Mouse (Mus musculus) thymus, postnatal 14 days (tissue): ENCODE results near the gene Pyurf.

Experiments
- DNase-seq: peaks from one replicate; pipeline ENCODE4 v3.0.0; 2021

Pyurf gene

DNA sequence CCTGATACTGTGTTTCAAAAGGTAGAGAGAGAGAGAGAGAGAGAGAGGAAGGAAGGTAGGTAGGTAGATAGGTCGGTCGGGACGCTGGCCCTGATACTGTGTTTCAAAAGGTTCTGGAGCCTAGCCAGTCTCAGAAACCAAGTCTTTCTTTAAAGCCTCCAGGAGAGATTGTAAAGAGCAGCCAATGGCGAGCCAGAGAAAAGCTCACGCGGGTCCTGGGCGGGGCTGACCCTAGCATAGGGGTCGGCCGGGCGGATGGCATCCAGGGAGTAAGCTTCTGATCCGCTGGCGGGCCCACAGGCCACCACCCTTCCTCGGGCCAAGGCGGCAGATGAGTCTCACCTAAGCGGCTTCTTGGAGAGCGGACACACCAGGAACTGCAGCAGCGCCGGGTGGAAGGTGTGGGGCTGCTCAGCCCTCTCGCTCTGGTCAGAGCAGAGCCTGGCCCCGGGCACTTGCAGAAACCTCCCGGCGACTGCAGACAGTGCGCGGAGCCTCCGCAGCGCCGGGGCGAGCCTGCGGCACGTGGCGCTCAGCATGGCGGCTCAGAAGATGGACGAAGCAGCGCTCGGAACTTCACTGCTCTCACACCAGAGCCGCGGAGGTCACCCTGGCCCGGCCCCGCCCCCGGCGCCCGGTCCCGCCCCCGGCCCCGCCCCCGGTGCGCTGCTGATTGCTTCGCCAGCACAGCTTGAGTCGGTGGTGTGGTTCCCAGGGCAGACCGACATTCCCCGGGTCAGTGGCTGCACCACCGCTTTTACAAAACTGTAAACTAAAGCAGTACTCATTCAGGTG is at the start of gene Pyurf:
Gene Pyurf, minus strand, starts transcription at position 612 of the 795 bp plus-strand sequence.
- DNase-seq: peak; percentile 89

DNA sequence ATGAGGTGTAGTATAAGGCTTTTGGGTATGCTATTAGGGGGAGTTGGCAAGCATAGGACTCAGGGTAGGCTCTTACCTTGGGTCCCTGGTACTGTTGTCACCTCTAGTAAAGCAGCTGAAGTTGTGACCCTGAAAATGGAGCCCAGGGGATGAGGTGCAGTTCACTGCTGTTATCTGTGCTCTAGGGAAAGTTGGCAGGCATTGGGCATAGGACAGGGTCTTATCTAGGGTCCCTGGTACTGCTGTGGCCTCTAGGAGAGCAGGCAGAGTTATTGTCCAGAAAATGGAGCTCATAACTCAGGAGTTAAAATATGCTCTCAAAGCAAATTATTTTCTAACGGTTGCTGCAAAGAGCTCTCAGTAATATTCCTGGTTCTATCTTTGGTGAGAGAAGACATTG is 29.5 kb upstream of the Pyurf start:
- DNase-seq: no peak

DNA sequence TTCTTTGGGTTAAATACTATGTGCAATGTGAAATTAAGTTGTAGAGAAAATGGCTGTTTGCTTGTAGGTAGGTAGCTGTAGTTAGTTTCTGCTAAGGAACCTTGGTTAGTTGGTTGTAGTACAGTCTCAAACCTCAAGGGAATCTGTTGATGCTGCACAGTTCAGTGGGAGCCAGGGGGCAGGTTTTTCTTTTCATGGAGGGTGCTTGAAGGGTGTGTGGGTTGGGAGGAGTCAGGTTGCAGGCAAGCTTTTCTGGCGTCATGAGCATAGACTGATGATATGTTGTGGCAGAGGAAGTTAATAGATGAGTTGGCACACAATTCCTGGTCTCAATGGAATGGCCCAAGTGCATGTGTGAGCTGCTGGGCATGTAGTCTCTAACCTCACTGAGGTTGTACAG is 19.8 kb upstream of the Pyurf start:
- DNase-seq: no peak

DNA sequence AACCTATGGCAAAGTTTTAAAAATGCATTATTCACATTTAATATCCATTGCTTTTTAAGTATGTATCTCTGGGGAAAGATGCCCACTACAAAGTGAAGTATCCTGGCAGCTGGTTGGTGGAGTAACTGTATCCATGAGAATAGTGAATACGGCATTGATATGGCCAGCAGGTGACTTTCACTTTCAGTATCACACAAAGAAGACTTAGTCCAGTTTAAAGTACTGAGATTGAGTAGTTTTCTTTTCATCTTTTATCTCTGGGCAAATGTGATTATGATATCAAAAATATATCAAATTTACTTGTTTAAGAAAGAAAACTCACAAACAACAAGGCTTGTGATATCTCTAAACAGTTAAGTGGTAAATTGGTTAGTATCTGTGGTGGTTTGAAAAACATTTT is 14.8 kb upstream of the Pyurf start:
- no peak for DNase-seq

DNA sequence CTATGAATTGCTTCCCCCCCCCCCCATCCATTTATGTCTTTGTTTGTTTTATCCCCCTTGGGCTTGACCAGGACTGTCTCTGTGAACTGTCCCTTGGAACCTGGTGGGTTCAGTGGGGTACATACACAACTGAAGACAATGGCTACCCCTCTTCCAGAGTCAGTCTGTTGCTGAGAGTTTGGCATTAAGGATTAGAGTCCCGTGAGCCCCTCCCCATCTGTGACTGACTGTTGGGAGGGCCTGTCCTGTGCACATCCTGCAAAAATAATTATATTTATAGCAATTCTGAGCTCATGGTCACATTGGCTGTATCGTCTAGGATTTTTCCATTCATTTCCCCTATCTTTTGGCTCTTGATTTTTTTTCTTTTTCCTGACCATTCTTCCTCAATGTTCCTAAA is 11.8 kb upstream of the Pyurf start:
- no peak for DNase-seq

DNA sequence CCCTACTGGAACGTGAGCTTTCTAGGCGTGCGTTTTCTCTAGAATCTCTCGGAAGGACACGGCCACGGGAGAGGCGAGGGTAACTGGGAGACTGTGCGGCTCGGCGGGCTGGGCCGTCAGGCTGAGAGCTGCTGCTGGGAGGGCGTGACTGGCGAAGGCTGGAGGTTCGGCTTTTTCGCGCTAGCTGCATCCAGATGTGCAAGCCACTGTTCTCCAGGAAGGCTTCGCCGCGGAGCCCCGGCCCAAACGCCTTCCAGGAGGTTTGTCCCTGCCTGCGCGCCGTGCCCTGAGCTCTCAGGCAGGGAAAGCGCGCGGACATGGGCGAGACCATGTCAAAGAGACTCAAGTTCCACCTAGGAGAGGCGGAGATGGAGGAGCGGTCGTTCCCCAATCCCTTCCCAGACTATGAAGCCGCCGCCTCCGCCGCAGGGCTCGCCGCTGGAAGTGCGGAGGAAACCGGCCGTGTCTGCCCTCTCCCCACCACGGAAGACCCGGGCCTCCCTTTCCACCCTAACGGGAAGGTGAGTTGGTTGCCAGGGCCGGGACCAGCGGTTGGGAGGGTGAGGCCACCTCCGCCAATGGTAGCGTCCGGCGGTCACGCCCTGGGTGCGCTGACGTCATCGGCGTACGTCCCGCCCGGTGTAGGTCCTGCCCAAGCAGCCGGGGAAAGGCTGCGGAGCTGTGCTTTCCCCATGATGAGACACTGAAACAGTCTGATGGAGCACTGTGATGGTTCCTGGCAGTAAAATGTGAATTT is 11.0 kb upstream of the Pyurf start:
- peak; percentile 95 for DNase-seq

DNA sequence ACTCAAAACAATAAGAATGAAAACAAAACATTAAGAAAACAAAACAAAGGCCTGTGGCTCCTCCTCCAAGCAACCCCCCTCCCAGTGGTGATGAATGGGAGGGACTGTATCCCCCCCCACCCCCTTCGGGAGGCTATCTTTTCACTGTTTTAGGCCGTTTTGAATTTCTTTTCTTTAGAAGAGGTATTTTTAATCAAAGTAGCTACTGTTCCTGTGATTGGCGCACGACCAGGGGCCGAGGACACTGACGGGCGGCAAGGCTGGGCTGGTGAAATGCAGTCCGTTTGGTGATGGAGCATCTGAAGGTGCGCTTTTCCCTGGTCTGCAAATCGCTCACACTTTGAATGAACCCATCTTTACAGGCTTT is 10.5 kb upstream of the Pyurf start, which contains the start of gene Lancl2:
Gene Lancl2, plus strand, starts transcription at position 165 of the 367 bp plus-strand sequence.
- DNase-seq: peak; percentile 37

DNA sequence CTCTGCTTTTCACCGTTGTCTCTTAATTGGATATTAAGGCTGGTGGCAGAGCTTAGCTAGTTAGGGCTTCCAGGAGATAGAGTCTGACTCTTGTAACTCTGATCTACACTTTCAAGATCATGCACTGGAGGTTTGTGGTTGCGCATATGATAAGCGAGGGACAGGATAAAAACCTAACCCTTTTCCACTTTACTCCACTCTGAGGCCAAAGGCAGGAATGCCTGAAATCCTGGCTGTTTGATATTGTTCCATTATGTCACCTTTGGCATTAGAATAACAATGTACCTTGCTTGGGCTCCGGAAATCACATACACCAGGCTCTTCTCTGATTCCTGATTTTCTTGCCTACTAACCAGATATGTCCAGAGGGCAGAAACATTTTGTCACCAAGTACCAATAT is 9.8 kb upstream of the Pyurf start:
- no peak for DNase-seq

DNA sequence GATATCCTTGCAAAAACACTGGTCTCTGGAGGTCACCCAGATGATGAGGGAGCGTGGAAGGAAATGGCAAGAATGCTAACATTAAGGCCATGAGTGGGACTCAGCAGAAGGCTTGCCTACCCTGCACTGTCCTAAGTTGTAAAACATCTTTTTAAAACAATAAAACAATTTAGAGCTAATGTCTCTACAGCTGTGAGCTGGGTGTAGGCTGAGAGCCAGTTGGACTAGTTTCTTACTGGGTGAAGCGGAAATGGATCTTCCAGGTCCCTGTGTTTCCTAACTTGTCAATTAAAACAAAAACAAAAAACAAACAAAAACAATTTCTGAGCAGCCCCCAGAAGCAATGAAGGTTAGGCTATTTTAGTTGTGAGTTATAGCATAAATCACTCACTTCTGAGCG is 1.2 kb upstream of the Pyurf start:
- DNase-seq: no peak

DNA sequence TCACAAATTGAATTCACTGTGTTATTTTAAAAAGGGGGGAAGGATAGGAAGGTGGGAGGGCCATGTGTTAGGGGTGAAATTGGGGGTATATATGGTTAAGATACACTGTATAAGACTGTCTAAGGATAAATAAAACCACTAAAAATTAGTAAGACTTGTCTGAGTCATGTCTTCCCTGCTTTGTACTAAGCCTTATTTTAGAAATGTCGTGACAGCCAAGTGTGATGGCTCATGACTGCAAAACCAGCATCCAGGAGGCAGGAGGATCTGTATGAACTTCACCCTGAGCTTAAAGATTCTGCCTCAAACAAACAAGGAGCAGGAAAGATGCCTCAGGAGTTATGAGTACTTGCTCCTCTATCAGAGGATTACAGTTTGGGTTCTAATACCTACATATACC is 7.7 kb downstream of the Pyurf start:
- no peak for DNase-seq

DNA sequence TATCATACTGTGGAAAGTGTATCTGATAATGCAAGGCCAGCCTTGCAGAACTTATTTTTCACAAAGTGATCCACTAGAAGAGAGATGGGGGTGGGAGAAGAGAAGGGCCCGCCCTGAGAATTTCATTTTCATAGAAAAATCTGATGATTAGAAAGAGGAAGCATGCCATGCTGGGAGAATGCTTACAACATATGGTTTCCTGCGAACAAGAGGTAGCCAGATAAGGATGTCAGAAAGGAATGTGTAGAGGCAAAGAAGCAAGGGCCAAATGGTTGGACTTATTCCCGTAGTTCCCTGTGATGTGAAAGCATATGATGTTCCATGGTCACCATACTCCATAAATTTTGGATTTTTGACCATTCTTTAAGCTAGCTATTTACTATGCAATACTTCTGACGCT is 30.6 kb downstream of the Pyurf start:
- no peak for DNase-seq

DNA sequence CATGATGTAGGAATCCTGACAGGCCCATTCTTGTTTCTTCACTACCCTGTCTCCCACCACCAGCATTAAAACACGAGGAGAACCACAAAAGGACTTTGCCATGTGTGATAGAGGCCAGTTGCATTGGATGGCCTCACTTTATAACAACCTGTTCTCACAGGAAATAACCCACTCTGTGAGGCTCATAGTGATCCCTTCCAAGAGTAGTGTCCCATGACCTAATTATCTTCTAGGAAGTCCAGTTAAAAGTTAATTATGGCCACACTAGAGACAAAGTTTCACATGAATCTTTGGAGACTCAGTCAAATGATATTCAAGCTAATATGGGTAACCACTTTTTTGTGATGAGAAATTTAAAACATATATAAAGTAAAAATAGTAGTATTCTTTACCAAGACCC is 44.6 kb downstream of the Pyurf start:
- no peak for DNase-seq

DNA sequence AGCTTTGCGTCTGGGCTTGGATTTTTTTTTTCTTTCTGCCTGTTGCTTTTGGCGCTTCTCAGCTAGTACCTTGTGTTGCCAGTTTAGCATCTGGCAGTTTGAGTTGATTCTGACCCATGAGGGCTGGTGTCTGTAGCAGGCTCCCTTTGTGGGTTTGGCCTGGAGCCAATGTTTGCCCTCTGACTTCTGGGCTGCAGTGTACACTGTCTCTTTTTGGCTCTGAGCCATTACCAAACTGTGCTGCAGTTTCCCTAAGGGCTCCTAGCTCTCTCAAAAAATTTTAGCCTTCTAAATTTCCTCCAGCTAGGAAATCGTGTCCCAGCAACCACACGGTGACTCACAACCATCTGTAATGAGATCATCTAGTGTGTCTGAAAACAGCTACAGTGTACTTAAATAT is 50.1 kb downstream of the Pyurf start:
- DNase-seq: no peak

DNA sequence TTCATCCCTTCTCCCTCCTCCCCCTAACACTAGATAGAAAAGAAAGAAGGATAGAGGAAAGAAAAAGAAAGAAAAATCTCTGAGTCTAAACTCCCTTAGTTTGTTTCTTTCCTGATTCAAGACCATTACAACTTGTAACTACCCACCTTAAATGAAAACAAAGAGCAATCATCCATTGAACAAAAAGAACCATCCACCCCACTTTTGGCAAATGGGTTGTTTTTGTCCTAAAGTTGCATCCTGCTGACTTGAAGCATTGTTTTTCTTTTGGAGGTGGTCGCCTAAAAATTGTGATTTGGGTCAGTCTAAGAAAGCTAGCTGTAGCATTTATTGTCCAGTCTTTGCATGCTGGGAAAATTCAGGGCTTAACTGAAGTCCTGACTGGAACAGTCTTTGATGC is 52.3 kb downstream of the Pyurf start:
- no peak for DNase-seq
